Mouse (Mus musculus): Measurements from ENCODE around the gene Shisa5. TPM values are rescaled to one million over a fixed set of nuclear protein-coding genes. Genes with fewer than 3 reads are reported as not detected.

Shisa5 gene
- polyA plus RNA-seq (2012; rRNA removed): 406 and 675 TPM in 2 replicates

- WGBS: under 1% methylated on average over 40 of the region's 40 CpGs
- Histone ChIP-seq H3K27me3 (ENCODE audit: control insufficient read depth, insufficient read depth, low read length) (no peaks in the 10 kb centered on the region), H3K4me3 (ENCODE audit: low read depth, low read length) (peak within 1 kb of the TSS; percentile 92), H3K36me3 (ENCODE audit: control insufficient read depth, insufficient read depth, low read length) (0 out of 2 replicates have a peak, but pooled peaks cover 1% of the 10 kb centered on the region), H3K4me1 (ENCODE audit: control insufficient read depth, insufficient read depth, insufficient read length, low read length) (peaks cover 11% of the 10 kb centered on the region; the same call in 1 of the 2 replicates), H3K27ac (ENCODE audit: insufficient read depth, low read depth, low read length) (peak within 1 kb of the TSS; percentile 73)
- TF ChIP-seq POLR2A (IDR thresholded peaks at IDR 0.05; ENCODE audit: low read depth, low read length) (peak; percentile 55; the same call in 1 of the 2 replicates), CTCF (IDR thresholded peaks at IDR 0.05; ENCODE audit: extremely low read depth, insufficient read length, insufficient replicate concordance, low read depth, low read length) (no peak)
Measured at GRCm38 (mm10) chr9:109038086-109038895, at the start of gene Shisa5. Shisa5 (plus strand) TSS chr9:109038565.

- Histone ChIP-seq H3K27ac (ENCODE audit: insufficient read depth, low read depth, low read length) (peak overlapping the region; percentile 64), H3K36me3 (ENCODE audit: control insufficient read depth, insufficient read depth, low read length) (no peaks in the 10 kb centered on the region), H3K27me3 (ENCODE audit: control insufficient read depth, insufficient read depth, low read length) (no peaks in the 10 kb centered on the region), H3K4me1 (ENCODE audit: control insufficient read depth, insufficient read depth, insufficient read length, low read length) (peaks cover 45% of the 10 kb centered on the region), H3K4me3 (ENCODE audit: low read depth, low read length) (peak overlapping the region; percentile 20)
- TF ChIP-seq POLR2A (IDR thresholded peaks at IDR 0.05; ENCODE audit: low read depth, low read length): no peak
- TF ChIP-seq CTCF (IDR thresholded peaks at IDR 0.05; ENCODE audit: extremely low read depth, insufficient read length, insufficient replicate concordance, low read depth, low read length): no peak
- WGBS: 50% methylated on average over 4 of the region's 4 CpGs
Measured at GRCm38 (mm10) chr9:108989802-108990461, 48.4 kb upstream of the Shisa5 start.

GRCm38 (mm10) chr9:108990462-108990820 lies 47.9 kb upstream of the Shisa5 start:
- Histone ChIP-seq H3K4me1 (ENCODE audit: control insufficient read depth, insufficient read depth, insufficient read length, low read length) (peaks cover 49% of the 10 kb centered on the region), H3K27me3 (ENCODE audit: control insufficient read depth, insufficient read depth, low read length) (no peaks in the 10 kb centered on the region), H3K27ac (ENCODE audit: insufficient read depth, low read depth, low read length) (peak overlapping the region; percentile 64), H3K4me3 (ENCODE audit: low read depth, low read length) (peak overlapping the region; percentile 20), H3K36me3 (ENCODE audit: control insufficient read depth, insufficient read depth, low read length) (no peaks in the 10 kb centered on the region)
- WGBS: 80% methylated on average over 7 of the region's 7 CpGs
- TF ChIP-seq CTCF (IDR thresholded peaks at IDR 0.05; ENCODE audit: extremely low read depth, insufficient read length, insufficient replicate concordance, low read depth, low read length) (no peak), POLR2A (IDR thresholded peaks at IDR 0.05; ENCODE audit: low read depth, low read length) (no peak)

GRCm38 (mm10) chr9:108991428-108992084 lies 46.8 kb upstream of the Shisa5 start, which contains the start of gene Pfkfb4:
Pfkfb4 (plus strand) TSS chr9:108991778.
- H3K4me1 ChIP-seq (ENCODE audit: control insufficient read depth, insufficient read depth, insufficient read length, low read length): peaks cover 59% of the 10 kb centered on the region
- no peaks in the 10 kb centered on the region for H3K27me3 ChIP-seq (ENCODE audit: control insufficient read depth, insufficient read depth, low read length)
- no peaks in the 10 kb centered on the region for H3K36me3 ChIP-seq (ENCODE audit: control insufficient read depth, insufficient read depth, low read length)
- peak within 1 kb of the TSS; percentile 78 for H3K4me3 ChIP-seq (ENCODE audit: low read depth, low read length)
- TF ChIP-seq POLR2A (IDR thresholded peaks at IDR 0.05; ENCODE audit: low read depth, low read length): peak; percentile 93
- TF ChIP-seq CTCF (IDR thresholded peaks at IDR 0.05; ENCODE audit: extremely low read depth, insufficient read length, insufficient replicate concordance, low read depth, low read length): peak; percentile 3; the same call in 1 of the 2 replicates
- peak within 1 kb of the TSS; percentile 91 for H3K27ac ChIP-seq (ENCODE audit: insufficient read depth, low read depth, low read length)
- under 1% methylated on average over 31 of the region's 31 CpGs for WGBS

GRCm38 (mm10) chr9:108992085-108992469 lies 46.3 kb upstream of the Shisa5 start:
- peak overlapping the region; percentile 78 for H3K4me3 ChIP-seq (ENCODE audit: low read depth, low read length)
- TF ChIP-seq POLR2A (IDR thresholded peaks at IDR 0.05; ENCODE audit: low read depth, low read length) (no peak), CTCF (IDR thresholded peaks at IDR 0.05; ENCODE audit: extremely low read depth, insufficient read length, insufficient replicate concordance, low read depth, low read length) (no peak)
- peaks cover 63% of the 10 kb centered on the region for H3K4me1 ChIP-seq (ENCODE audit: control insufficient read depth, insufficient read depth, insufficient read length, low read length)
- H3K27ac ChIP-seq (ENCODE audit: insufficient read depth, low read depth, low read length): peak overlapping the region; percentile 85
- H3K36me3 ChIP-seq (ENCODE audit: control insufficient read depth, insufficient read depth, low read length): no peaks in the 10 kb centered on the region
- no peaks in the 10 kb centered on the region for H3K27me3 ChIP-seq (ENCODE audit: control insufficient read depth, insufficient read depth, low read length)
- 7% methylated on average over 18 of the region's 18 CpGs for WGBS

GRCm38 (mm10) chr9:108992620-108993361 lies 45.6 kb upstream of the Shisa5 start:
- H3K36me3 ChIP-seq (ENCODE audit: control insufficient read depth, insufficient read depth, low read length): no peaks in the 10 kb centered on the region
- no peaks in the 10 kb centered on the region for H3K27me3 ChIP-seq (ENCODE audit: control insufficient read depth, insufficient read depth, low read length)
- H3K4me3 ChIP-seq (ENCODE audit: low read depth, low read length): peak overlapping the region; percentile 78
- TF ChIP-seq CTCF (IDR thresholded peaks at IDR 0.05; ENCODE audit: extremely low read depth, insufficient read length, insufficient replicate concordance, low read depth, low read length): no peak
- TF ChIP-seq POLR2A (IDR thresholded peaks at IDR 0.05; ENCODE audit: low read depth, low read length): no peak; the same call in 1 of the 2 replicates
- H3K27ac ChIP-seq (ENCODE audit: insufficient read depth, low read depth, low read length): peak overlapping the region; percentile 85
- 66% methylated on average over 9 of the region's 9 CpGs for WGBS
- H3K4me1 ChIP-seq (ENCODE audit: control insufficient read depth, insufficient read depth, insufficient read length, low read length): peaks cover 63% of the 10 kb centered on the region
